Mouse (Mus musculus) liver, adult 2 months (tissue): Measurements from ENCODE around the gene Adamts10. TPM values are rescaled to one million over a fixed set of nuclear protein-coding genes. Genes with fewer than 3 reads are reported as not detected.

Experiments
- DNase-seq: peaks from one replicate; pipeline ENCODE4 v3.0.0-alpha.2; 2011; ENCODE audit warnings: low read depth, low spot score; ENCODE audit errors: extremely low read depth
- H3K27ac ChIP-seq: fragments of 200-500 bp; replicated peaks from 2 replicates; pipeline ENCODE4 v1.5.1; 2012; ENCODE audit warnings: low read depth, mild to moderate bottlenecking, control low read depth, inconsistent platforms, low read length; ENCODE audit not compliant: insufficient read depth
- H3K27me3 ChIP-seq: fragments of 200-500 bp; 2 replicates; pipeline ENCODE4 v1.6.1; 2012; ENCODE audit warnings: mild to moderate bottlenecking, moderate library complexity, low read length, inconsistent platforms; ENCODE audit not compliant: control insufficient read depth, insufficient read depth
- H3K36me3 ChIP-seq: fragments of 200-500 bp; 2 replicates; pipeline ENCODE4 v1.6.1; 2012; ENCODE audit warnings: low read length, inconsistent platforms; ENCODE audit not compliant: control insufficient read depth, insufficient read depth
- H3K4me1 ChIP-seq: fragments of 200-500 bp; 2 replicates; pipeline ENCODE4 v1.6.1; 2011; ENCODE audit warnings: low read length; ENCODE audit not compliant: control insufficient read depth, insufficient read depth
- H3K4me3 ChIP-seq: fragments of 200-500 bp; 2 replicates; pipeline ENCODE4 v1.5.1; 2011; ENCODE audit warnings: low read depth, mild to moderate bottlenecking, control low read depth, low read length, moderate library complexity; ENCODE audit not compliant: insufficient read depth
- H3K79me2 ChIP-seq: fragments of 200-500 bp; 2 replicates; pipeline ENCODE4 v1.6.1; 2012; ENCODE audit warnings: inconsistent platforms, mild to moderate bottlenecking, low read length, moderate library complexity; ENCODE audit not compliant: control insufficient read depth, insufficient read depth
- H3K9ac ChIP-seq: fragments of 200-500 bp; 2 replicates; pipeline ENCODE4 v1.6.1; 2012; ENCODE audit warnings: low read depth, mild to moderate bottlenecking, control low read depth, inconsistent platforms, low read length
- CTCF ChIP-seq: fragments of 200-500 bp; IDR thresholded peaks from 2 replicates; pipeline ENCODE4 v1.5.1; 2011; ENCODE audit warnings: low read depth, low read length, control low read depth
- POLR2A ChIP-seq: fragments of 200-500 bp; IDR thresholded peaks from 2 replicates; pipeline ENCODE4 v1.6.1; 2011; ENCODE audit warnings: low read length, control low read depth; ENCODE audit not compliant: insufficient read depth; ENCODE audit errors: extremely low read depth
- WGBS: fragments of 180-500 bp; shearing (Covaris S2); methylation state at CpG from one replicate; pipeline ENCODE4 v1.1.7; 2018; 5-methylcytosine and 5-hydroxymethylcytosine counted together
- polyA plus RNA-seq: library from polyadenylated mRNA; depleted of rRNA; stranded (reverse); fragments of >200 nt; gene quantifications from 2 replicates; pipeline ENCODE4 v1.2.3, GENCODE M21; 2012; rRNA removed
- total RNA-seq: library from RNA; depleted of rRNA; stranded (reverse); fragments of >200 nt; gene quantifications from 2 replicates; pipeline ENCODE4 v1.2.3, GENCODE M21; 2014; rRNA removed

The Adamts10 gene
- total and polyA plus RNA-seq, 2 experiments: 6.5 to 8.6 TPM

DNA sequence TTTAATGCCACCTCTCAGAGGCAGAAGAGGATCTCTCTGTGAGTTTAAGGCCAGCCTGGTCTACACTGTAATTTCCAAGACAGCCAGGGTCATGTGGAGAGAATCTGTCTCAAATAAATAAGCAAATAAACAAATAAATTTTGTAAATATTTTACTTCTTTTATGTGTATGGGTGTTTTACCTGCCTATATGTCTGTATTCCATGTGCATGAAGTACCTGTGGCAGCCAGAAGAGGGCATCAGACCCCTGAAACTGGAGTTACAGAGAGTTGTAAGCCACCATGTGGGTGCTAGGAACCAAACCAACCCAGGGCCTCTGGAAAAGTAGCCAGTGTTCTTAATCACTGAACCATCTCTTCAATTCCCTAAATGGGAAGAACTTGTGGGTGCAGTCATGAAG, 73.3 kb downstream of the Adamts10 start:
- Histone ChIP-seq H3K4me1 (no peaks in the 10 kb centered on the region), H3K9ac (no peak overlapping the region), H3K27me3 (no peaks in the 10 kb centered on the region), H3K4me3 (no peak overlapping the region), H3K79me2 (no peaks in the 10 kb centered on the region), H3K36me3 (no peaks in the 10 kb centered on the region), H3K27ac (no peak overlapping the region)
- DNase-seq: no peak
- TF ChIP-seq CTCF: no peak
- TF ChIP-seq POLR2A: no peak

- H3K79me2 ChIP-seq: no peaks in the 10 kb centered on the region
- no peaks in the 10 kb centered on the region for H3K36me3 ChIP-seq
- no peak overlapping the region for H3K4me3 ChIP-seq
- DNase-seq: no peak
- no peaks in the 10 kb centered on the region for H3K4me1 ChIP-seq
- WGBS: 94% methylated on average over 5 of the region's 5 CpGs
- no peak for TF ChIP-seq POLR2A
- no peak for TF ChIP-seq CTCF
- H3K27me3 ChIP-seq: no peaks in the 10 kb centered on the region
- H3K27ac ChIP-seq: no peak overlapping the region
- no peak overlapping the region for H3K9ac ChIP-seq
These were observed 74.5 kb downstream of the Adamts10 start for GRCm38 (mm10) chr17:33598506-33598905.

DNA sequence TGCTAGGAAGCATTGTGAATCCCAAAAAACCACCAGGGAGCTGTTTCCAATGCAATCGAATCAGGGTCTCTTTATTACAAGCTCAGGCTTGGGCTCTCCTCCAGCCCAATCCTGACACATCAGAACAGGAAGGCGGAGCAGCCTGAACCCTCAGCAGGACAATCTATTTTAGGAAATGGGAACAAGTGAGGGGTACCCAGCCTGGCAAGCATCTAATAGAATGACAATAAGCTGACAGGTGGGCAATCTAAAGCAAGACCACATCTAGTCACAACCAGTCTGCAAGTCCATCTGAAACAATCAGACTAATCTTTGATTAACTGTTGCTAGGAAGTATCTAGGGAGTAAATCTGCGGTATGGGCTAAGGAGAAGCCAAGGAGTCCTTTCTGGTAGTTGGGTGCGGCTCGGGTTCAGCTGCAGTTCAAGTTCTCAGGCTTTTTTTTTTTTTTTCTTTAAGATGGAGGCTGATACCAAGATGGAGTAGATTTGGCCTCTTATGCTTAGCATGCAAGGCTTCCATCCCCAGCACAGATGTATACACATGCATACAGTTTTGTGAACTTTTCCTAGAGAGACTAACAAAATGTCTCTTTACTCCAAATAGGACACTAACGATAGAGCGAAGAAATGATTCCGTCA, 76.0 kb downstream of the Adamts10 start:
- H3K27me3 ChIP-seq: no peaks in the 10 kb centered on the region
- no peak for DNase-seq
- WGBS: 93% methylated on average over 8 of the region's 8 CpGs
- H3K79me2 ChIP-seq: no peaks in the 10 kb centered on the region
- no peak for TF ChIP-seq POLR2A
- no peak for TF ChIP-seq CTCF
- H3K36me3 ChIP-seq: no peaks in the 10 kb centered on the region
- H3K27ac ChIP-seq: no peak overlapping the region
- H3K4me3 ChIP-seq: no peak overlapping the region
- H3K4me1 ChIP-seq: no peaks in the 10 kb centered on the region
- no peak overlapping the region for H3K9ac ChIP-seq

GRCm38 (mm10) chr17:33600831-33601230, 76.8 kb downstream of the Adamts10 start:
- TF ChIP-seq POLR2A (no peak), CTCF (no peak)
- Histone ChIP-seq H3K79me2 (no peaks in the 10 kb centered on the region), H3K27me3 (no peaks in the 10 kb centered on the region), H3K27ac (no peak overlapping the region), H3K4me1 (no peaks in the 10 kb centered on the region), H3K36me3 (no peaks in the 10 kb centered on the region), H3K9ac (no peak overlapping the region), H3K4me3 (no peak overlapping the region)
- WGBS: 72% methylated on average over 3 of the region's 3 CpGs
- DNase-seq: no peak

DNA sequence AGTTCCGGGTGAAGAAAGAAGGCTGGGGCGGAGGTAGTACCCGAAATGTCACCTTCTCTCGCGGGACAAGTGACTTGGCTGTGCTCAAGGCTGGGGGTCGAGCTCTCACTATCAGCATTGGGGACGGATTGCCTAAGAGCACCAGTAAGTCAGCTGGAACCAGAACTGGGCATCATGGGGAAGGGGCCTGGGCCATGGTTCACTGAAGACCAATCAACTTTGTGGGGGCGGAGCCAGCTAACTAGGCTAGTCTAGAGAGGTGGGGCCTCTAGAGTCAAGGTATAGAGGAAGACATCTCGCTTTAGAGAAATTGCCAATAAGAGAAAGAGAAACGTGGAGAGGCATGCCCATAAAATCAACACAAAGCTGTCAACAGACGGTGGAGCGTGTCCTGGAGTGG, 77.9 kb downstream of the Adamts10 start:
- TF ChIP-seq POLR2A (no peak), CTCF (no peak)
- Histone ChIP-seq H3K27me3 (no peaks in the 10 kb centered on the region), H3K9ac (no peak overlapping the region), H3K79me2 (no peaks in the 10 kb centered on the region), H3K4me3 (no peak overlapping the region), H3K4me1 (no peaks in the 10 kb centered on the region), H3K27ac (no peak overlapping the region), H3K36me3 (no peaks in the 10 kb centered on the region)
- DNase-seq: no peak
- WGBS: 89% methylated on average over 12 of the region's 12 CpGs

Other genes starting within 250 kb of the Adamts10 start
- gene Zfp955b, start 234.7 kb upstream of the Adamts10 start, total RNA-seq: 4.4 and 5.3 TPM in 2 replicates
- 0.70 and 0.78 TPM in 2 replicates for gene Zfp955b, start 234.7 kb upstream of the Adamts10 start, polyA plus RNA-seq
- gene Zfp81, start 165.3 kb upstream of the Adamts10 start, total RNA-seq: 2.9 and 3.3 TPM in 2 replicates
- 0.27 and 0.43 TPM in 2 replicates for gene Zfp81, start 165.3 kb upstream of the Adamts10 start, polyA plus RNA-seq
- 4.2 and 6.0 TPM in 2 replicates for gene Zfp101, start 129.6 kb upstream of the Adamts10 start, total RNA-seq
- 0.68 and 0.73 TPM in 2 replicates for gene Zfp101, start 129.6 kb upstream of the Adamts10 start, polyA plus RNA-seq
- not detected in 2 replicates for gene Actl9, start 91.3 kb upstream of the Adamts10 start, total RNA-seq
- gene Actl9, start 91.3 kb upstream of the Adamts10 start, polyA plus RNA-seq: 0.16 TPM in 1 of 2 replicates, not detected in the other
- gene Myo1f, start 31.5 kb downstream of the Adamts10 start, total RNA-seq: 1.7 and 2.9 TPM in 2 replicates
- 1.1 and 1.4 TPM in 2 replicates for gene Myo1f, start 31.5 kb downstream of the Adamts10 start, polyA plus RNA-seq
- gene Zfp414, start 104.9 kb downstream of the Adamts10 start, total RNA-seq: 1.0 and 1.7 TPM in 2 replicates
- gene Zfp414, start 104.9 kb downstream of the Adamts10 start, polyA plus RNA-seq: 15.1 and 15.5 TPM in 2 replicates
- 0.13 TPM in 1 of 2 replicates, not detected in the other for gene Pram1, start 113.9 kb downstream of the Adamts10 start, total RNA-seq
- gene Pram1, start 113.9 kb downstream of the Adamts10 start, polyA plus RNA-seq: 0.23 and 0.45 TPM in 2 replicates
- 49.9 and 53.7 TPM in 2 replicates for gene Hnrnpm, start 162.7 kb downstream of the Adamts10 start, total RNA-seq
- 28.0 and 33.6 TPM in 2 replicates for gene Hnrnpm, start 162.7 kb downstream of the Adamts10 start, polyA plus RNA-seq
- gene March2, start 194.5 kb downstream of the Adamts10 start, total RNA-seq: 65.1 and 71.2 TPM in 2 replicates
- 92.3 and 94.0 TPM in 2 replicates for gene March2, start 194.5 kb downstream of the Adamts10 start, polyA plus RNA-seq
- gene Rab11b, start 236.3 kb downstream of the Adamts10 start, total RNA-seq: 23.3 and 45.2 TPM in 2 replicates
- gene Rab11b, start 236.3 kb downstream of the Adamts10 start, polyA plus RNA-seq: 168 and 177 TPM in 2 replicates